Mouse (Mus musculus): ENCODE data around the gene Ccdc187. TPM values are rescaled to one million over a fixed set of nuclear protein-coding genes. Genes with fewer than 3 reads are reported as not detected.

Ccdc187 gene
- total RNA-seq, 2 experiments from 2014 or later: 0.59 to 1.5 TPM

Other genes starting within 250 kb of the Ccdc187 start
- gene Nacc2, start 171.3 kb downstream of the Ccdc187 start, total RNA-seq (2021): 10 to 100 TPM; 58.1 to 58.8 TPM
- gene Lhx3, start 86.3 kb downstream of the Ccdc187 start, total RNA-seq (2021): not detected
- gene Qsox2, start 57.0 kb downstream of the Ccdc187 start, total RNA-seq (2021): 10 to 100 TPM; 22.9 to 23.4 TPM
- 10 to 100 TPM; 60.7 to 64.2 TPM for gene Gpsm1, start 21.0 kb upstream of the Ccdc187 start, total RNA-seq (2021)
- gene Dnlz, start 57.6 kb upstream of the Ccdc187 start, total RNA-seq (2021): 10 to 100 TPM; 25.4 to 28.8 TPM
- gene Card9, start 66.4 kb upstream of the Ccdc187 start, total RNA-seq (2021): 1 to 10 TPM; 2.4 to 2.8 TPM
- 10 to 100 TPM; 66.3 to 68.0 TPM for gene Snapc4, start 86.1 kb upstream of the Ccdc187 start, total RNA-seq (2021)
- 100 to 1,000 TPM; 172 to 175 TPM for gene Entr1, start 94.8 kb upstream of the Ccdc187 start, total RNA-seq (2021)
- 100 to 1,000 TPM; 116 to 117 TPM for gene Pmpca, start 94.8 kb upstream of the Ccdc187 start, total RNA-seq (2021)
- gene Inpp5e, start 114.6 kb upstream of the Ccdc187 start, total RNA-seq (2021): 10 to 100 TPM; 18.8 to 20.8 TPM
- 10 to 100 TPM; 42.3 to 45.5 TPM for gene Sec16a, start 150.7 kb upstream of the Ccdc187 start, total RNA-seq (2021)
- 10 to 100 TPM; 23.6 to 27.5 TPM for gene Notch1, start 222.1 kb upstream of the Ccdc187 start, total RNA-seq (2021)